Mouse (Mus musculus) naive thymus-derived CD4-positive, alpha-beta T cell, adult 2 months (primary cell): ENCODE results near the gene Hdac4.

Experiments used
- DNase-seq: peaks from one replicate; pipeline ENCODE4 v3.0.0-alpha.2; 2011; ENCODE audit warnings: low read depth

The Hdac4 gene

GRCm38 (mm10) chr1:92195360-92196149 is at the start of gene Hdac4:
TSS of gene Hdac4 (minus strand) at chr1:92195699.
- DNase-seq = no peak

- DNase-seq = no peak
Measured at GRCm38 (mm10) chr1:92243549-92243948, 48.0 kb upstream of the Hdac4 start.

DNA sequence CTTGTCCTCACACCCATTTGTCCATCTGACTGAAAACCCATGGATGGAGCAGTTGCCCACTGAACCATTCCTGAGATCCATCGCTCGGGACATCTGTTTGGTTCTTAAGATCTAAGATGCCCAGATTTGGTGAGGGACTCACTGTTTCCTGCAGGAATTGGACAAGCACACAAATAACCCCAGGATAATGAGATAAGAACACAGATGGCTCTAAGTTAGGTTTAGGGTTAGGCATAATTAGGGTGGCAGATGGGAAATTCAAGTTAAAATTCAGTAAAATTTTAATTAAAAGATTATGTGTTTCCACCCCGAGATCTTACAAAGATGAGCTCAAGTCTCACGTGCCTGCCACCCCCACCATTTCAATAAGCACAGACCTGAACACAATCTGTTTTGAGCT is 44.6 kb upstream of the Hdac4 start:
- no peak for DNase-seq

DNA sequence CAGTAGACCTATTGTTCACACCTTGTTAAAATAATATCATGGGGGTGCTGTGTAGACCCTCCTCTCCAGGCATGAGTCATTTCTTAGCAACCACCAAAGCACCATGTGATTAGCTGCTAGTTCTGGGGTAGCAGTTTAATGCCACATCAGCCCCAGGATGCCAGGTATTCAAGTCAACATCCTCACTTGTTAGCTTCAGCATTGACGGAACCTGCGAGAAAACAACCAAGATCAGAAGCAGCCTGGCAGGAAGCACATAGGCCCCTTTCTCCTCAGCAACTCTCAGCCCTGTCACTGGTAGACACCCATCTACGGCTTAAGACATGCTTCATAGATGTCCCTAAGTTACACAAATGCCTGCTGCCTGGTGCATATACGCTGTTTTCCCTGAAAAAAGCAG is 40.1 kb upstream of the Hdac4 start:
- DNase-seq = peak; percentile 72

- no peak for DNase-seq
Measured at GRCm38 (mm10) chr1:92225297-92225696, 29.8 kb upstream of the Hdac4 start.

- no peak for DNase-seq
Measured at GRCm38 (mm10) chr1:92223956-92224891, 28.7 kb upstream of the Hdac4 start.

- DNase-seq = no peak
Measured at GRCm38 (mm10) chr1:92216710-92217109, 21.2 kb upstream of the Hdac4 start.

GRCm38 (mm10) chr1:92215996-92216630 is 20.6 kb upstream of the Hdac4 start:
- no peak for DNase-seq

DNA sequence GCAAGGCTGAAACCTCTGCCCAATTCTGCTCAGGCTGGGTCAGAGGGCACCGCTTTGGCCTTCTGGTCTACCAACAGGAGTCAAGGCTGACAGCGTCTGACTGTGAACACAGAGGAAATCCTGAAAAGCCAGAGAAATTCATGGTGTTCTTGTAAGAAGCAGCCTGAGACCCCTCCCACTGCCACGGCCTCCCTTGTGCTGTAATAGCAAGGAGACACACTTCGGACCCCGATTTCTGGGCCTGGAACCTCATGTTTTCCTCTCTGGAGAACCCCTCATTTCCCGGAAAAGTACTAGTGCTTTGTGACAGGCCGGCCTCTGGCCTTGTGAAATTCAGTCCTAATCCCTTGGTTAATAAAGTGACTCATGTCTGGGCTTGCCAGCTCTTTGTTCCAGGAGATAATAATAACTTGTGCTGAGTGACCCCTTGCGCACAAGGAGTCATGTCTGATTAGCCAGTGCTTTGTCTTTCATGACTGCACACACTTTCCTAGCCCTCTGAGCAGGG is 19.7 kb upstream of the Hdac4 start:
- DNase-seq = no peak

GRCm38 (mm10) chr1:92212003-92212750 is 16.7 kb upstream of the Hdac4 start:
- DNase-seq = no peak

DNA sequence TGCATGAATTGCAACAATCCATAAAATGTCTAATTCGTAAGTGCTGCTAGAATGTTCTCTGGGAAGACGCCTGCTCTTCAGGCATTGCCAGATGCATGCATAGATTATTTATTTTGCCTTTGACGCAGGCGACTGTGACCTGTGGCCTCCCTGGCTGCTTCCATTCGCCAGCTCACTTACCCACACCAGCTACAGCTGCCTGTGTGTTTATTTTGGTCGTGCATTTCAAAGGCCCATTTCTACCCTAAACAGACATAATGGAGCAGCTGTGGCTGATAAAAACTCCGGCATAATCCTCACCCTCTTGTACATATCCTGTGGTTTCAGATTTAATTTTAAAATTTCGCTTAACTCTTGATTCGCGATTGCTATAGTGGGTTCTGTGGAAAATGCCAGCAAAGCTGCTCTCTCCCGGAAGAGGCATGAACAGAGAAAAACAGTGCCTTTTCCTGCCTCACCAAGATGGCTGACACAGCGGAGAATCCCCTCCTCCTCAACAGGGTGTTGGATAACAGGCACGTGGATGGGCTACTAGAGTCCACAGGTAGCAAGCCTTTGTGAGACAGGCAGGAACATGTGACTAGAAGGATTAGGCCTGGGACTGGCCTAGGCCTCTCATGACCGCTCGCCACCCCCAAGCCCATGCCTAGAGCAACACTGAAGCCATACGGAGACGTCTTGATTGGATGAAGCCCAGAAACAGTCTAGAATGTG is 7.3 kb upstream of the Hdac4 start:
- DNase-seq = no peak

DNA sequence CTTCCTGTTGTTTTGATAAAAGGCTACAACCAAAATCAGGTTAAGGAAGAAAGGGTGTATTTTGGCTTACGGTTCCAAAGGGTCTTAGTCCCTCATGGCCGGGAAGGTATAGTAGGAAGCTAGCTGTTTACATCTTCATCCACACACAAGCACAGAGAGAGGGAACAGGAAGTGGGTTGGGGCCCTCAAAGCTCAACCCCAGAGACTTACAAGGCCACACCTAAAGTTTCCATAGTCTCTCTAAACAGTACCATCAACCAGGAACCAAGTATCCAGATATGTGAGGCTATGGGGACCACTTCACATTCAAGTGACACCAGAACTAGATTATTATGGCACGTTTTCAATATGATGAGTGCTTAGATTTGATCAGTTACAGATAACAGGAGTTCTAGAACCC is 5.0 kb downstream of the Hdac4 start:
- peak; percentile 58 for DNase-seq

DNA sequence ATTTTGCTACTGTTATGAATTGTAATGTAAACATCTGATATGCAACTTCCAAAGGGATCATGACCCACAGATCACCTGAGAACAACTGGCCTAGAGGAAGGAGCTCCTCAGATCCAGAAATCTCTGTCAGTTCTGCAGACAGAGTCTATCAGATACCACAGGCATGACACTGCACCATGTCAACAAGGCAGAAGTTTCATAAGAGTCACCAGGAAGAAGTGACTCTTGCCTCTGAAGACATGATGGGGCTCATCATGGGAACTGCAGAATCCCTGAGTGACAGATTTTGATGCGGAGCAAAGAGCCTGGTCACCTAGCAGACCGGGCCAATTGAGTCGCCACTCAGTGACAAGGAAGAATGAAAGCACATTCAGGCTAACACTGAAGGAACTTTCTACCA is 8.4 kb downstream of the Hdac4 start:
- DNase-seq = no peak

DNA sequence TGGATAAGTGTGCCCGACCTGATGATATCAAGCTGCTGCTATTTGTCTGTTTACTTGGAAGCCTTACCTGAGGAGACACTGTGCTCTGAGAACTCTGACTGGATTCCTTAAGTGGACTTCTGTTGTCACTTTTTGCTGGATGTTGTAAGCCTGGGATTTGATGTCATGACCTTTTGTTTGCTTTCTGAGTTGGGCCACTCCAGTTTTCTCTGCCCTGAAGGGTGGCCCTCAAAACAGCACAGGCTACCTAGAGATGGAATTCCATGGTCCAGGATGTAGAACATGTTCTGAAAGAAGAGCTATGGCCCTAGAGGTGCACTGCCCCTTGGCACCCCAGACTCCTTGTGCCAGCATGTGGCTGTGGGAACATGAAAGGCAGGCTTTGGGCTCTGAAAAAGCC is 10.9 kb downstream of the Hdac4 start:
- DNase-seq = no peak

DNA sequence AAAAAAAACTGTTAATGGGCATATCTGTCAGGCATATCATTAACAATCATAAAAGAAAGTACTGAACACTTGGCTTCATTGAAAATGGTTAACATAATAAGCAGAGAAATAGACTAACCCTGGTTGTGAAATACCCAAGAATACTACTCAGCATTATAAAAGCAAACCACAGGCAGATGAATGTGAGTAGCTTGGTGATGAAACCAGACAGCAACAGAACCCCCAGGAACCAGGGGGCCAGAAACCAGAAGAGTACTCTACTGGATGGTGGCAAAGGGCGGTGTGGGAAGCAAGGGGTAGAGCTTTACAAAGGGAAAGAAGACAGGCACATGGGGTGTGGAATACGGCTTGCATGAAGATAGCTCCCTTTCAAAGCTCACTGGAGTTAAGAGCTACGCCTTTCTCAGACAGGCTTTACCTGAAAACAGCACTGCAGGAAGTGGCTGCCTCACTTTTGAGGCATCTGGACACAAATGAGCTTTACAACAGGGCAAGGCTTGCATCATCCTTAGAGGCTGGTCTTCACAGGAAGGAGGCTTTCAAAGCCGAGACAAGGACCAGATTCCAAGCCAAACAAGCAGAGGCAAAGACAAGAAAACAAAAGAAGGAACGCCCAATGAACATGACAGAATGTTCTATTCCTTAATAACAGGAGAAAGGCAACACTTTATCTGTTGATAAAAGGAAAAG is 12.3 kb downstream of the Hdac4 start:
- DNase-seq = peak; percentile 69

DNA sequence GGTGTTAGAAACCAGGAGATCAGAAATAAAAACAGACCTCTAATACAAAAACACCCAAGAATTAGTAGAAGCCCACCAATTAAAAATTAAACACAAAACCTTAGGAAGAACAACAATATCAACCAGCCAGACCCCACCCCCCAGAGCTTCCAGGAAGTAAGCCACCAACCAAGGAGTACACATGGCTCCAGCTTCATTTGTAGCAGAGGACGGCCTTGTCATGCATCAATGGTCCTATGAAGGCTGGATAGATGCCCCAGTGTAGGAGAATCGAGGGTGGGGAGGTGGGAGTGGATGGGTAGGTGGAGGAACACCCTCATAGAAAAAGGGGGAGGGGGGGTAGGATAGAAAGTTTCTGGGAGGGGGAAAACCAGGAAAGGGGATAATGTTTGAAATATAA is 13.5 kb downstream of the Hdac4 start:
- no peak for DNase-seq

- DNase-seq = peak; percentile 100
Measured at GRCm38 (mm10) chr1:92180141-92181137, 15.1 kb downstream of the Hdac4 start.

DNA sequence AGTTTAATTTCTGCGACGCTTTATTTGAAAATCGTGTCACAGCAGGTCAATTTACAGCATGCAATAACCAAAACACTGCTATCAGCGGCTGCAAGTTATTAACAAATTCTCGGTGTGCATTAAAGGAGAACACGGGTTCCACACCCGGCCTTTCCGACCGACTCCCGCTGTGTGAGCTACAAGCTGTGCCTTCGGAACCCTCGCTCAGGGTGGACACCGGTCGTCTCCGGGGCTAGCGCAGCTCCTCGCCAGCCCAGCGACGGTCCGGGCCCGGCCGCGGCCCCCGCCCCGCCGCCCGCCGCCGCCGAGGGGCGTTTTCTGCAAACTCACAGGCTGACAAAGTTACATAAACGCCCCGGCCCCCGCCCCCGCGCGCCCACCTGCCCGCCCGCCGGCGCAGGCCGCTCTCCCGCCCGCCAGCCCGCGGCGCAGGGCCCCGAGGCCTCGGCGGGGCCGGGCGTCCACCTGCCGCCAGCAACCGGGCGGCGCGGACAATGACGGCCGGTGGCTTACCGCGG is 16.0 kb downstream of the Hdac4 start:
- peak; percentile 61 for DNase-seq

DNA sequence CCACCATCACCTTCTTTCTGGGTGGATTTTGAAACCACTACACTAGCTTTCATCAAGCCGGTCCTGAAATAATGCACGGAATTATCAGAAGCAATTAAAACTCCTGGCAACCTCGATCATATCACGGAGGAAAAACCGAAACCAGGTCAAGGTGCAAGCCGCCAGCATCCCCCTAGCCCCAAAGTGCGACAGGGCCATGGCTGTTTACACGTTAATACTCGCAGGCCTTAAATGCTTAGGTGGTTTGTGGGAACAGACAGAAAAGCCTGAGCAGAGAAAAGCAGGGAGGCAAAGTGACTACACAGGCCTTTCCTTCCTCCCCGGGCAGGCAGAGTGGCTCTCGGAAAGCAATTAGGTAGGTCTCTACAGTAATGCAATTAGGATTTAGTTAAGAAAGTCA is 16.4 kb downstream of the Hdac4 start:
- peak; percentile 56 for DNase-seq
